In genomic region chr10:39005494-39005893, GRCm38 (mm10) we compare ENCODE assay signal across 13 mouse cellular contexts. TPM values are rescaled to one million over a fixed set of nuclear protein-coding genes. Genes with fewer than 3 reads are reported as not detected.
DNase-seq lines count a peak whose midpoint lies in the region; ATAC-seq and TF ChIP-seq lines count a peak whose summit lies in the region.
"Had no signal": no experiment of that assay in that cellular context is flagged by ENCODE, and none has a peak within 500 bp of the region (broad histone marks: within the 10 kb centered on the region; RNA-seq: fewer than 3 reads in every experiment).

No protein-coding gene starts in this region.

- peaks cover 31% of the 10 kb centered on the region for H3K36me3 ChIP-seq in embryonic facial prominence, embryonic 13.5 days
- peaks cover 4% of the 10 kb centered on the region for H3K36me3 ChIP-seq in embryonic facial prominence, embryonic 10.5 days (replicated peaks)
- no peaks in the 10 kb centered on the region for H3K36me3 ChIP-seq in hindbrain, postnatal 0 days (ENCODE audit: insufficient read depth, low read length)
- no peaks in the 10 kb centered on the region for H3K36me3 ChIP-seq in hindbrain, embryonic 16.5 days (ENCODE audit: control insufficient read depth, insufficient read depth, low read length)
- no peaks in the 10 kb centered on the region for H3K36me3 ChIP-seq in midbrain, postnatal 0 days (ENCODE audit: insufficient read depth, low read length)
- no peaks in the 10 kb centered on the region for H3K36me3 ChIP-seq in midbrain, embryonic 11.5 days (ENCODE audit: control insufficient read depth, insufficient read depth, low read length)

- 75% methylated on average over 8 of the region's 8 CpGs for WGBS in embryonic facial prominence, embryonic 13.5 days
- WGBS in embryonic facial prominence, embryonic 10.5 days: 91% methylated on average over 8 of the region's 8 CpGs
- WGBS in hindbrain, postnatal 0 days: 76% methylated on average over 8 of the region's 8 CpGs
- 81% methylated on average over 8 of the region's 8 CpGs for WGBS in hindbrain, embryonic 16.5 days
- 80% methylated on average over 8 of the region's 8 CpGs for WGBS in midbrain, postnatal 0 days
- 94% methylated on average over 8 of the region's 8 CpGs for WGBS in midbrain, embryonic 11.5 days

- TF ChIP-seq CTCF in hindbrain, postnatal 0 days (IDR thresholded peaks at IDR 0.05; ENCODE audit: low read depth): no peak
- no peak for TF ChIP-seq CTCF in midbrain, postnatal 0 days (IDR thresholded peaks at IDR 0.05)

- peak overlapping the region; percentile 28; the same call in 1 of the 2 replicates for H3K27ac ChIP-seq in embryonic facial prominence, embryonic 13.5 days
- H3K27ac ChIP-seq in embryonic facial prominence, embryonic 10.5 days (replicated peaks): no peak overlapping the region
- H3K27ac ChIP-seq in hindbrain, postnatal 0 days: no peak overlapping the region
- H3K27ac ChIP-seq in hindbrain, embryonic 16.5 days (ENCODE audit: low read depth, low read length): no peak overlapping the region
- peak overlapping the region; percentile 26; the same call in 1 of the 2 replicates for H3K27ac ChIP-seq in midbrain, postnatal 0 days (ENCODE audit: low read depth, low read length)
- no peak overlapping the region for H3K27ac ChIP-seq in midbrain, embryonic 11.5 days (ENCODE audit: low read depth, low read length)
- H3K27ac ChIP-seq: limb, embryonic 12.5 days had no signal

- peaks cover 12% of the 10 kb centered on the region for H3K4me1 ChIP-seq in embryonic facial prominence, embryonic 13.5 days
- peaks cover 8% of the 10 kb centered on the region for H3K4me1 ChIP-seq in embryonic facial prominence, embryonic 10.5 days
- H3K4me1 ChIP-seq in hindbrain, postnatal 0 days (ENCODE audit: insufficient read depth, low read length): no peaks in the 10 kb centered on the region
- H3K4me1 ChIP-seq in hindbrain, embryonic 16.5 days (ENCODE audit: control insufficient read depth, insufficient read depth, low read depth, low read length): no peaks in the 10 kb centered on the region
- no peaks in the 10 kb centered on the region for H3K4me1 ChIP-seq in midbrain, postnatal 0 days (ENCODE audit: insufficient read depth, low read length)
- no peaks in the 10 kb centered on the region for H3K4me1 ChIP-seq in midbrain, embryonic 11.5 days (ENCODE audit: control insufficient read depth, insufficient read depth, low read length)

- H3K9me3 ChIP-seq in embryonic facial prominence, embryonic 13.5 days: no peaks in the 10 kb centered on the region
- H3K9me3 ChIP-seq in embryonic facial prominence, embryonic 10.5 days: no peaks in the 10 kb centered on the region
- no peaks in the 10 kb centered on the region for H3K9me3 ChIP-seq in hindbrain, postnatal 0 days (ENCODE audit: low read length)
- H3K9me3 ChIP-seq in hindbrain, embryonic 16.5 days (ENCODE audit: control insufficient read depth, low read length): no peaks in the 10 kb centered on the region
- no peaks in the 10 kb centered on the region for H3K9me3 ChIP-seq in midbrain, postnatal 0 days (ENCODE audit: low read length)
- no peaks in the 10 kb centered on the region for H3K9me3 ChIP-seq in midbrain, embryonic 11.5 days (ENCODE audit: control insufficient read depth, low read length)
- H3K9me3 ChIP-seq: limb, embryonic 12.5 days had no signal

- no peaks in the 10 kb centered on the region for H3K27me3 ChIP-seq in embryonic facial prominence, embryonic 13.5 days
- H3K27me3 ChIP-seq in embryonic facial prominence, embryonic 10.5 days (replicated peaks; ENCODE audit: low read depth, poor library complexity, severe bottlenecking): no peaks in the 10 kb centered on the region
- H3K27me3 ChIP-seq in hindbrain, postnatal 0 days (ENCODE audit: insufficient read depth, low read length): no peaks in the 10 kb centered on the region
- no peaks in the 10 kb centered on the region for H3K27me3 ChIP-seq in hindbrain, embryonic 16.5 days (replicated peaks; ENCODE audit: control insufficient read depth, insufficient read depth, low read length)
- no peaks in the 10 kb centered on the region for H3K27me3 ChIP-seq in midbrain, postnatal 0 days (ENCODE audit: insufficient read depth, low read length)
- H3K27me3 ChIP-seq in midbrain, embryonic 11.5 days (ENCODE audit: control insufficient read depth, insufficient read depth, low read length): no peaks in the 10 kb centered on the region
- H3K27me3 ChIP-seq: limb, embryonic 12.5 days had no signal

- H3K4me2 ChIP-seq in embryonic facial prominence, embryonic 13.5 days: no peak overlapping the region
- H3K4me2 ChIP-seq in hindbrain, postnatal 0 days (ENCODE audit: low read depth, low read length): no peak overlapping the region
- H3K4me2 ChIP-seq in hindbrain, embryonic 16.5 days (ENCODE audit: low read length): no peak overlapping the region
- H3K4me2 ChIP-seq in midbrain, postnatal 0 days (ENCODE audit: low read depth, low read length, poor library complexity, severe bottlenecking): no peak overlapping the region
- no peak overlapping the region for H3K4me2 ChIP-seq in midbrain, embryonic 11.5 days
- H3K4me2 ChIP-seq: limb, embryonic 12.5 days had no signal

- ATAC-seq in embryonic facial prominence, embryonic 13.5 days (ENCODE audit: insufficient number of reproducible peaks, insufficient read depth, low FRiP score, low TSS enrichment, low read depth): no peak
- 0 out of 2 replicates have a peak, but pooled peaks have one; percentile 49 for ATAC-seq in hindbrain, postnatal 0 days
- ATAC-seq in hindbrain, embryonic 16.5 days: no peak
- no peak; the same call in 1 of the 2 replicates for ATAC-seq in midbrain, postnatal 0 days (ENCODE audit: low FRiP score)
- no peak for ATAC-seq in midbrain, embryonic 11.5 days (ENCODE audit: low FRiP score)
- ATAC-seq: liver, postnatal 0 days had no signal

- no peak for DNase-seq in embryonic facial prominence, embryonic 10.5 days (ENCODE audit: low spot score)
- no peak for DNase-seq in hindbrain, postnatal 0 days (ENCODE audit: low spot score)
- DNase-seq in midbrain, postnatal 0 days (ENCODE audit: low spot score): no peak
- DNase-seq in midbrain, embryonic 11.5 days (ENCODE audit: low spot score, missing footprints): no peak
- DNase-seq in naive thymus-derived CD4-positive, alpha-beta T cell, adult 2 months (ENCODE audit: low read depth): peak; percentile 41
- DNase-seq in embryo, embryonic 10 days (ENCODE audit: low spot score): no peak
- DNase-seq: adrenal gland, postnatal 36 days; cerebellum, postnatal 36 days; liver, postnatal 0 days had no signal

- no peak overlapping the region for H3K9ac ChIP-seq in embryonic facial prominence, embryonic 13.5 days
- no peak overlapping the region for H3K9ac ChIP-seq in hindbrain, postnatal 0 days (replicated peaks; ENCODE audit: low read length)
- no peak overlapping the region for H3K9ac ChIP-seq in hindbrain, embryonic 16.5 days (ENCODE audit: low read depth, low read length)
- H3K9ac ChIP-seq in midbrain, postnatal 0 days (replicated peaks; ENCODE audit: low read length, poor library complexity, severe bottlenecking): no peak overlapping the region
- H3K9ac ChIP-seq in midbrain, embryonic 11.5 days (ENCODE audit: low read length): no peak overlapping the region
- H3K9ac ChIP-seq: limb, embryonic 12.5 days; liver, postnatal 0 days had no signal

- H3K4me3 ChIP-seq in embryonic facial prominence, embryonic 13.5 days: no peak overlapping the region
- no peak overlapping the region for H3K4me3 ChIP-seq in embryonic facial prominence, embryonic 10.5 days
- H3K4me3 ChIP-seq in hindbrain, postnatal 0 days (ENCODE audit: low read length): no peak overlapping the region
- H3K4me3 ChIP-seq in hindbrain, embryonic 16.5 days (ENCODE audit: low read length): no peak overlapping the region
- H3K4me3 ChIP-seq in midbrain, postnatal 0 days (ENCODE audit: low read depth, low read length): no peak overlapping the region
- H3K4me3 ChIP-seq in midbrain, embryonic 11.5 days (ENCODE audit: low read depth, low read length): no peak overlapping the region
- H3K4me3 ChIP-seq: limb, embryonic 12.5 days; myocyte had no signal

RNA-seq across cellular contexts. Expression of gene Lama4, which starts 40.2 kb away (rescaled TPM):
- 72.6 and 87.7 TPM in 2 replicates for polyA plus RNA-seq in embryonic facial prominence, embryonic 13.5 days (2015; fragmentation: Nextera tagmentation; extraction: Ambion mirVana)
- 19.9 and 25.3 TPM in 2 replicates for polyA plus RNA-seq in embryonic facial prominence, embryonic 10.5 days (2016; fragmentation: Nextera tagmentation; extraction: Ambion mirVana)
- total RNA-seq in hindbrain, postnatal 0 days (2014; rRNA removed): 19.9 and 31.9 TPM in 2 replicates
- 13.6 and 16.7 TPM in 2 replicates for polyA plus RNA-seq in hindbrain, postnatal 0 days (2015; fragmentation: Nextera tagmentation; extraction: Ambion mirVana)
- polyA plus RNA-seq in hindbrain, embryonic 16.5 days (2015; fragmentation: Nextera tagmentation; extraction: Ambion mirVana): 18.7 and 26.7 TPM in 2 replicates
- total RNA-seq in midbrain, postnatal 0 days (2014; rRNA removed): 20.2 and 27.8 TPM in 2 replicates
- 9.8 and 12.6 TPM in 2 replicates for polyA plus RNA-seq in midbrain, postnatal 0 days (2015; fragmentation: Nextera tagmentation; extraction: Ambion mirVana)
- polyA plus RNA-seq in midbrain, embryonic 11.5 days (2014; fragmentation: Nextera tagmentation; extraction: Ambion mirVana): 14.8 and 17.1 TPM in 2 replicates

Comparison
In these comparisons a context has a peak if more than half of its experiments do, and no peak if none do; other contexts are left out.
1. H3K27ac ChIP-seq: peak in embryonic facial prominence, embryonic 13.5 days (single experiment) and midbrain, postnatal 0 days (single experiment); none in embryonic facial prominence, embryonic 10.5 days (single experiment), hindbrain, postnatal 0 days (single experiment), hindbrain, embryonic 16.5 days (single experiment) and midbrain, embryonic 11.5 days (single experiment).